Mouse (Mus musculus) lung, postnatal 0 days (tissue): ENCODE measurements around the gene Zfp324.

Source experiments
- CTCF ChIP-seq: IDR thresholded peaks from 2 replicates; pipeline ENCODE4 v1.5.1; 2016; ENCODE audit warnings: antibody characterized with exemption, mild to moderate bottlenecking
- EP300 ChIP-seq: IDR thresholded peaks from 2 replicates; pipeline ENCODE4 v1.6.1; 2016; ENCODE audit warnings: antibody characterized with exemption, mild to moderate bottlenecking, control low read depth

DNA sequence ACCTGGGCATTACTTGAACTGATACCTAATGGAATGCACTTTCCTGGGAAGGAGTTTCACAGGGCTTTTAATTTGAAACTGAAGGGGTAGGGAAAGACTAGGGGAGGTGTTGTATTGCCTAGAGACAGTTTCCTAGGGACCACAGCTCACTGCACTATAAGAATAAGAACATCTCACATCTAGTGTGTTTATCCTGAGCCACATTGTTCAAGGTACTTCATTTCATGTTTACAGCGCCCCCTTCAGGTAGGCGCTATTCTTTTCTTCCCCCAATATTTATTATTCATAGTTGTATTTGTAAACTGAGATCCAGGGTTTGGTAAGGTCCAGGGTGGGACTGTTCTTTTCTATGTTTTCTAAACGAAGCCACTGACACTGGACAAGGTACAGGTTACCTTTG lies 26.6 kb downstream of the Zfp324 start:
- TF ChIP-seq CTCF (peak; percentile 69), EP300 (no peak)
